Mouse (Mus musculus): Measurements from ENCODE around the gene Cwf19l1.

- TF ChIP-seq CTCF (IDR thresholded peaks at IDR 0.05; ENCODE audit: insufficient read depth, low read depth, low read length): no peak
- no peak for TF ChIP-seq POLR2A (IDR thresholded peaks at IDR 0.05; ENCODE audit: insufficient read depth, low read depth, low read length)
Measured at GRCm38 (mm10) chr19:44183968-44184367, 48.3 kb upstream of the Cwf19l1 start.

All from olfactory bulb, adult 2 months (tissue).